Mouse (Mus musculus): ENCODE results near the gene Neto2.
"Not testable (repeated sequence)": the region's sequence is repeated elsewhere in the genome, so short reads cannot be mapped to it uniquely, and the experiment has no call there.

The Neto2 gene

DNA sequence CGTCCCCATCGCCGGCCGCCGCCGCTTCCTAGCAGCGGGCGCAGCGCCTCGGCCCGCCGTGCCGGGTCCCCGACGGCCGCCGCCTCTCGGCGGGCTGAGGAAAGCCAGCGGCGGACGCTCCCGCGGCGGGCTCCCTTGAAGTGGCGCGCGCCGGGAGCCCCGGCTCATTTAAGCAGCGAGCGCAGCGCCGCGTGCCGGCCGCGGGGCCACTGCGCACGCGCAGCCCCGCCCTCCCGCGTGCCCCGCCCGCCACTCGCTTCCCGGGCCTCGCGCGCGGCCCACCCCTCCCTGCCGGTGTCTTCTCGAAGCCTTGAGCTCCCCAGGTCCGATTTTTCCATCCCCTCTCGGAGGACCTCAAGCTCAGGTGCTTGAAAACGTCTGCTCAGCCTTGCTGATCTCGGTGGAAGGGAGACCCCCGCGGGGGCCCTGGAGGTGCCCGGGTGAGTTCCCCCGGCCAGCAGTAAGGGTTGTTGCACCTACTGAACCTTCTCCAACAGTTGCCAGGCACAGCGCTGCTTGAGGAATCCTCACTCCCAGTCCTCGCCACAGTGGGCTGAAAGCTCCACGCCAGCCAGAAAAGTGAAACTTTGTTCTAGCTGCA, at the start of gene Neto2:
Gene Neto2, minus strand, starts transcription at position 174 of the 601 bp plus-strand sequence.
- DNase-seq (ENCODE audit: extremely low read depth, low read depth) = no peak

DNA sequence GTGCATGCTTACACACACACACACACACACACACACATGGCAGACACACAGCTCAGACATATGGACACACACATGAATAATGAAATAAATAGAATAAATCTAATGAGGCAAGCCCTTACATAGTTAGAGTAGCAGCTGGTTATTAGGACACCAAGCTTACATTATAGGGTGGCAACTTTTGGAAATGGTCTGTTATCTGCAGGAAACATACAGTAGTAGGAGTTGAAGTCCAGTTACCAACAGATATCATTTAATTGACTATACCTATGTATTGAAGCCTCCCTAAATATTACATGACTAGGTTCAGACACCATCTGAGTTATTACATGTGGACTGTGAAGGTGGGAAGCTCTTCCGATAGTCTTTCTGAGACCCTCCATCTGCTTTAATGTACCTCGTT, 44.3 kb upstream of the Neto2 start:
- peak; percentile 16 for DNase-seq (ENCODE audit: extremely low read depth, low read depth)

- no peak for DNase-seq (ENCODE audit: extremely low read depth, low read depth)
These were observed 29.8 kb upstream of the Neto2 start for GRCm38 (mm10) chr8:85730545-85730944.

- DNase-seq (ENCODE audit: extremely low read depth, low read depth) = no peak
These were observed 16.5 kb upstream of the Neto2 start for GRCm38 (mm10) chr8:85717271-85717670.

- no peak for DNase-seq (ENCODE audit: extremely low read depth, low read depth)
These were observed 16.0 kb upstream of the Neto2 start for GRCm38 (mm10) chr8:85716696-85717095.

GRCm38 (mm10) chr8:85706988-85707387, 6.3 kb upstream of the Neto2 start:
- DNase-seq (ENCODE audit: extremely low read depth, low read depth) = no peak

GRCm38 (mm10) chr8:85700101-85700750, 498 bp downstream of the Neto2 start:
- no peak for DNase-seq (ENCODE audit: extremely low read depth, low read depth)

DNA sequence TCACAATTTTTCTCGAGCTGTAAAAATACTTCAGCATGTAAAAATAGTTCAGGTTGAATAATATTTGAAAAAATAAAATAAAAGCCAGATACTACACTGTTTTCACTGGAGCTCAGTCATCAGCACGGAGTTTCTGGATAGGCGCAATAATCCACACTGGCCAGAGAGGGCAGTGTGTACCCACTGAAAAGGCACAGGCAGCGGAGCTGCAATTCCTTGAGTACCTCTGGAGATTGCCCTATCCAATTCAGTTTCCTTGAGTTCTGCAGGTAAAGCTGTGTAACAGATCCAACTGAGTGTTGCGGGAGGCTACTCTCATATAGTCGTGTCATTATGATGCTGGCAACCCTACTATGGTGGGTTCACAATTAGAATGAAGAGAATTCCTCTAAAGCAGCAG, 1.7 kb downstream of the Neto2 start:
- peak; percentile 64 for DNase-seq (ENCODE audit: extremely low read depth, low read depth)

DNA sequence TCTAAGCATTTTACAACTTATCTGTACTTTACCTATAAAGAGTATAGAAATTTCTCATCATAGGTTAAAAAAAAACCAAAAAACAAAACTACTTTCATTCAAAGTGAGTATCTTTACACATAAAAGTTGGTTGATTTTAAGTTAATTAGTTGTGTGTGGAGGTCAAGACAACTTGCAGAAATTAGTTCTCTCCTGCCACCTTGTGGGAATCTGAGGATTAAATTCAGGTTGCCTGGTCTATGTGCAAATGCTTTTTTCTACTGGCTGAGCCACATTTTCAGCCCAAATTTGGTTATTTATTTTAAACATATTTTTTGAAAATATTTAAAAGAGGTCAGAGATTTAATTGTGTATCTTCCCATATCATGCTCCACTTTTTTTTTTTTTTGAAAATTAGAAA, 35.6 kb downstream of the Neto2 start:
- peak; percentile 27 for DNase-seq (ENCODE audit: extremely low read depth, low read depth)

DNA sequence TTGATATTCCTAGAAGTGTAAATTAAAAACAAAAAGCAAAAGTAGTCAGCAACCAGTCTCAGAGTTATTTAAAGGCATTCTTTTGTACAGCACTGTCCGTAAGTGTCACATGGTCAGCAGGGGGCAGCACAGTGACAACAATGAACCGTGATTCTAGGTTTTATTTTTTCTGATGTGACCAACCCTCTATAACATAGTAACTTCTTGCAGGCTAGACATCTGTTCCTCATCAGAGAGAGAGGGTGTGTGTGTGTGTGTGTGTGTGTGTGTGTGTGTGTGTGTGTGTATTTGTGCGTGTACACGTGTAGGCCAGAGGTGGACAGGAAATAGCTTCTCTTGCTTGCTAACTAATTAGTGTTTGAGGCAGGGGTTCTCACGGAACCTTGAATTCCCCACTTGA, 38.7 kb downstream of the Neto2 start:
- peak; percentile 39 for DNase-seq (ENCODE audit: extremely low read depth, low read depth)

DNA sequence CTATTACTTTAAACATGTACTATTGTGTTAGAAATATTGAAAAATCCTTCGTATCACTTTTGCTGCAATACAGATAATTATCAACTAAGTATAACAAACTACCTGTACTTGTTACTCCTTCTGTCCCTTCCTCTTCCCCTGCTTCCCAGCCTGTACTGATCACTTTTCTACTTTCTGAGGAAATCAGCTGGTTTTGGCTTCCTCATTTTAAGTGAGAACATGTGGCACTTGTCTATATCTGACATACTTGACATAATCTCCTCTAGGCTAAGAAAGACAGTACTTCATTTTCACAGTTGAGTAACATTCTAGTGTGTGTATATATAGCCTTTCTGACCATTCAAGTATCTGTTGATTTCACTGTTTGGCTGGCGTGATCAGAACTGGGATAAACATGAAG, 49.5 kb downstream of the Neto2 start:
- peak; percentile 17 for DNase-seq (ENCODE audit: extremely low read depth, low read depth)

GRCm38 (mm10) chr8:85648553-85648952, 52.2 kb downstream of the Neto2 start:
- DNase-seq (ENCODE audit: extremely low read depth, low read depth) = no peak

DNA sequence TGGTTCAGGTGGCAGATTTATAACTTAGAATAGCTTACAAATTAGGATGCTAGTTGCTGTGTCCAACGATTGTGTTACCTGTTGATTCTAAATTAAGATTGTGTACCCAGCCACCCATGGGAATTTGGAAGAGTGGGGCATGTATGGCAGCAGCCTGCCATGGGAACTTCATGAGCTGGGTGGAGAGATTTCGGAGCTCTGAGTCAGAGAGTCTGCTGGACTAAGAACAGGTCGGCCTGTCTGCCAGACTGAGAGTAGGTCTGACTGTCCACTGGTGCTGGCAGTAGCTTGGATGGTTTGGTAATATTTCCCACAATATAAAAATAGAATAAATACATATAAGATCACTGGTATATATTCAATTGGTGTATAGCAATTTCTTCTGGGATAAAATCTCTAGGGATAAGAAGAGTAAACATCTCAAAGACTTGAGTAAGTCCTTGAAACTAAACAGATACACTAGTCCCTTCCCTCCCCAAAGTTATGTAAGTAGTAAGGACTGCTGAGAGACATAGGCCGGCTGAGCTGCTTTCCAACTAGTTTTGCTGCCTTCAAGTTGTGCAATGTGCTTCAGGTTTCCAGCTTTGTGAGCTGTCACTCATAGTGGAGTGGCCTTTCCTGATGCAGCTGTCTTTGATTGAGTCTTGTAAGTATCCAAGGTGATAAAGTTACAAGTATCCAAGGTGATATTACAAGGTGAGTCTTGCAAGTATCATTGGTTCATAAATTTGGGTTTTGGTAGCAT, 55.6 kb downstream of the Neto2 start:
- no peak for DNase-seq (ENCODE audit: extremely low read depth, low read depth)

DNA sequence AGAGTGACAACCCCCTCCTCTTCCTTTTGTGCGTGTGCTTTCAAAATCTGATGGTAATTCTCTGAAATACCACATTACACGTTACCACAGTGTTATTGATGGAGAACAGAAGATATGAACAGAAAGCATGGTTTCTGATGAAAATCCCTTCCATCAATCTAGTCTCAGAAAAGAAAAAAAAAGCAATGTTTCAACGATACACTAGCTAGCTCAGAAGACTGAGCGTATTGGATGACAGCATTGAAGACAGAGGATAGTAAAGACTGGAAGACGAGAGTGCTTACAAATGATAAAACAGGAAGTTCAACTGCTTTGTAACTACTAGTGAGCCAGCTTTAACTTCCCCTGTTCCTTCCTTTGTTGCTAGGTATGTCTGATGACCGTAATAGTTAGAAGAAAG, 76.3 kb downstream of the Neto2 start:
- DNase-seq (ENCODE audit: extremely low read depth, low read depth) = peak; percentile 24

GRCm38 (mm10) chr8:85623246-85623645, 77.5 kb downstream of the Neto2 start:
- no peak for DNase-seq (ENCODE audit: extremely low read depth, low read depth)

- DNase-seq (ENCODE audit: extremely low read depth, low read depth) = no peak
These were observed 81.9 kb downstream of the Neto2 start for GRCm38 (mm10) chr8:85618789-85619188.

GRCm38 (mm10) chr8:85617125-85617524, 83.6 kb downstream of the Neto2 start:
- not testable (repeated sequence) for DNase-seq (ENCODE audit: extremely low read depth, low read depth)

GRCm38 (mm10) chr8:85608836-85609235, 91.9 kb downstream of the Neto2 start:
- no peak for DNase-seq (ENCODE audit: extremely low read depth, low read depth)

DNA sequence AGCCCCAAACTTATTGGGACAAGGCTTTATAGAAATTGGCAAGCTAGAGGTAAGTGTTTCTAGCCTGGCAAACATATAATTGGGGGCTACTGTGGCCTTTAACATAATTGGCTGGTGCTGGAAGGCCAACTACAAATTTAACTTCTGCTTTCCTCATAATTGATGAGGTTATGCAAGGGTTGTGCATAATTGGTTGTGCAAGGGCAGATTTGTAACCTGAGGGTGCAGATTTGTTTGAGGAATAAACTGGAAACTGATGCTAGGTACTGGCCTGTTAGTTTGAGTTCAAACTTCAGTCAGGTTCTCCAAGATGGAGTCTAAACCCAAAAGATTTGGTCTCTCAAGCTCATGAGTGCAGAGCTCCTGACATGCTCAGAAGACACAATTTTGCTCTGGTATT, 92.9 kb downstream of the Neto2 start:
- DNase-seq (ENCODE audit: extremely low read depth, low read depth) = no peak

- no peak for DNase-seq (ENCODE audit: extremely low read depth, low read depth)
These were observed 93.8 kb downstream of the Neto2 start for GRCm38 (mm10) chr8:85606974-85607373.

DNA sequence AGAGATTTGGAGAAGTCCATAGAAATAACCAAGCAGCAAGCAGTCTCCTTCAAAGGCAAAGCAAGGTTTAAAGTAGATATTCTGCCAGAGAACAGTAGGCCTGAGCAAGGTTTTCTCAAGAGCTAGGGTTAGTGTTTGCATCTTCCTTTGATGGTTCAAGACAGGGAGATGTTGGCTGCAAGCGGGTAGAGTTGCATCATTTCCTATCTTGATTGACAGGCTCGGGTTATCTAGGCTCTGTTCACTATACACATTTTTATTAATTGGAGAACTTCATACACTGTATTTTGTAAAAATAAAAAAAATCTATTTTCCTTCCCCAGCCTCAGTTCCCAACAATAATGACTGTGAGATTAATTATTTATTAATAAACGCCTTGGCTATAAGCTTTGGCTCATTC, 94.2 kb downstream of the Neto2 start:
- DNase-seq (ENCODE audit: extremely low read depth, low read depth) = no peak

DNA sequence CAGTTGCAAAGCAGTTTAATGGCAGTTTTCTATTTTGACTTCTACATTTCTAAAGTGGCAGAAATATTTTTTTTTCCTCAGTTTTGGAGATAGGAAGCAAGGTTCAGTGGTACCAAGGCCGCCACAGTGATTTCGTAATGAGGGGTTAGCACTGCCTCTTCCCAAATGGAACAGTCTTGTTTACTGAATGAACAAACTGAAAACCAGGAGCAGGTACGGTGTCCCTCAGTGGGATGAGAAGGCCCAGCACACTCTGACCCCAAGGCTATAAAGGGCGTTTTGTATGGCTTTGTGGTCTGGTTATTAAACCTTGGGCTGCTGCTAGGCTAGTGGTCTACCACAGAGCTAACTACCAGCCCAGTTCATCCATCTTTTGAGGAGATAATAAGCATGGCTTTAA, 96.5 kb downstream of the Neto2 start:
- no peak for DNase-seq (ENCODE audit: extremely low read depth, low read depth)
